Mouse (Mus musculus) kidney, postnatal 0 days (tissue): ENCODE data around the gene Armh3. TPM values are rescaled to one million over a fixed set of nuclear protein-coding genes. Genes with fewer than 3 reads are reported as not detected.

ENCODE experiments used
- ATAC-seq: fragments of 200-750 bp; cut with Nextera tagmentation; replicated peaks from 2 replicates; pipeline ENCODE4 v1.8.0; 2017; ENCODE audit warnings: low read depth, moderate number of reproducible peaks, moderate TSS enrichment, moderate library complexity; ENCODE audit not compliant: low FRiP score
- DNase-seq: peaks from one replicate; pipeline ENCODE4 v3.0.0-alpha.2; 2016; ENCODE audit warnings: low spot score
- H3K27ac ChIP-seq: fragments of 300-500 bp; sonication (generic); 2 replicates; pipeline ENCODE4 v1.5.1; 2014; ENCODE audit warnings: mild to moderate bottlenecking
- H3K27me3 ChIP-seq: fragments of 300-500 bp; sonication (generic); 2 replicates; pipeline ENCODE4 v1.6.1; 2014; ENCODE audit warnings: low read length, mixed read lengths; ENCODE audit not compliant: insufficient read depth
- H3K36me3 ChIP-seq: fragments of 300-500 bp; sonication (generic); 2 replicates; pipeline ENCODE4 v1.6.1; 2014; ENCODE audit warnings: low read length, mixed read lengths; ENCODE audit not compliant: insufficient read depth
- H3K4me1 ChIP-seq: fragments of 300-500 bp; sonication (generic); replicated peaks from 2 replicates; pipeline ENCODE4 v1.6.1; 2014; ENCODE audit warnings: antibody characterized with exemption, low read length, mixed read lengths; ENCODE audit not compliant: insufficient read depth
- H3K4me2 ChIP-seq: fragments of 300-500 bp; sonication (generic); 2 replicates; pipeline ENCODE4 v1.6.1; 2014; ENCODE audit warnings: mild to moderate bottlenecking, low read length, moderate library complexity, mixed read lengths
- H3K4me3 ChIP-seq: fragments of 300-500 bp; sonication (generic); replicated peaks from 2 replicates; pipeline ENCODE4 v1.5.1; 2014; ENCODE audit warnings: low read depth, low read length
- H3K9ac ChIP-seq: fragments of 300-500 bp; sonication (generic); 2 replicates; pipeline ENCODE4 v1.6.1; 2014; ENCODE audit warnings: low read depth, low read length
- H3K9me3 ChIP-seq: fragments of 300-500 bp; sonication (generic); replicated peaks from 2 replicates; pipeline ENCODE4 v1.6.1; 2016; ENCODE audit warnings: low read length, inconsistent platforms, mixed read lengths
- CTCF ChIP-seq: IDR thresholded peaks from 2 replicates; pipeline ENCODE4 v1.5.1; 2016; ENCODE audit warnings: antibody characterized with exemption, low read depth, mild to moderate bottlenecking, moderate library complexity
- WGBS: fragments of 180-500 bp; shearing (Covaris S2); extraction: QIAGEN DNeasy Blood & Tissue Kit; methylation state at CpG from one replicate; pipeline ENCODE4 v1.1.7; 2014; 5-methylcytosine and 5-hydroxymethylcytosine counted together
- polyA plus RNA-seq: library from polyadenylated mRNA; unstranded; fragments of >200 nt; fragmentation: Nextera tagmentation; extraction: Ambion mirVana; gene quantifications from 2 replicates; pipeline ENCODE4 v1.2.1, GENCODE M21; 2015

Gene Armh3
- polyA plus RNA-seq, 1 experiment from 2014 or later = 13.2 TPM

DNA sequence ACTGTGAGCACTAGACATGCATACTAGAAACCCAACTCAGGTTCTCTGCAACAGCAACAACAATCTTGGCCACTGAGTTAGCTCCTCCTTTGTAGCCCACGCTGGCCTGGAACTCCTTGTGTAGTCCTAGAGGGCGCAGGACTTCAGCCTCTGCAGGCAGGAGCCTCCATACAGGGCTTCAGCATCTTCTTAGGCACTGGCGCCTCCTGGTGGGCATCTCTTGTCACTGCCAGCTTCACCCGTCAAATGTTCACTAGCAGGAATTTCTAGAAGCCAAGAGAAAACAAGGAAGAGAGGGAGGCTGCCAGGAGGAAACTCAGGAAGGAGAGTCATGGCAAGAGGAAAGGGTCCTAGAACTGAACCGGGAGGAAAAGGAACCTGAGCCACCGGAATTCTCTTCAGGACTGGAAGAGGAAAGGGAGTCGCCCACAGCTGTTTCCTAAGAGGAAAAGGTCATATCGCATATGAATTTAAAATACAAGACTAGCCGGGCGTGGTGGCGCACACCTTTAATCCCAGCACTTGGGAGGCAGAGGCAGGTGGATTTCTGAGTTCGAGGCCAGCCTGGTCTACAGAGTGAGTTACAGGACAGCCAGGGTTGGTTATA is 16.4 kb upstream of the Armh3 start:
- H3K27ac ChIP-seq = no peak overlapping the region
- H3K27me3 ChIP-seq = no peaks in the 10 kb centered on the region
- no peaks in the 10 kb centered on the region for H3K4me1 ChIP-seq
- H3K9me3 ChIP-seq = no peaks in the 10 kb centered on the region
- no peak overlapping the region for H3K4me3 ChIP-seq
- peak; percentile 99 for TF ChIP-seq CTCF
- peak; percentile 69; the same call in 1 of the 2 replicates for ATAC-seq
- no peak overlapping the region for H3K9ac ChIP-seq
- WGBS = 26% methylated on average over 12 of the region's 12 CpGs
- no peaks in the 10 kb centered on the region for H3K36me3 ChIP-seq
- H3K4me2 ChIP-seq = no peak overlapping the region
- peak; percentile 95 for DNase-seq

- Histone ChIP-seq H3K9ac (no peak overlapping the region), H3K27ac (no peak overlapping the region), H3K27me3 (no peaks in the 10 kb centered on the region), H3K4me2 (no peak overlapping the region), H3K9me3 (no peaks in the 10 kb centered on the region), H3K36me3 (0 out of 2 replicates have a peak, but pooled peaks cover 6% of the 10 kb centered on the region), H3K4me3 (no peak overlapping the region), H3K4me1 (peaks cover 12% of the 10 kb centered on the region)
- WGBS = 88% methylated on average over 7 of the region's 7 CpGs
- DNase-seq (no peak), ATAC-seq (no peak)
- TF ChIP-seq CTCF = no peak
Observed at GRCm38 (mm10) chr19:46005680-46006079, 7.4 kb upstream of the Armh3 start.

- Histone ChIP-seq H3K4me3 (no peak overlapping the region), H3K9me3 (no peaks in the 10 kb centered on the region), H3K9ac (no peak overlapping the region), H3K36me3 (0 out of 2 replicates have a peak, but pooled peaks cover 6% of the 10 kb centered on the region), H3K27ac (no peak overlapping the region), H3K27me3 (no peaks in the 10 kb centered on the region), H3K4me2 (peak overlapping the region; percentile 99), H3K4me1 (peaks cover 12% of the 10 kb centered on the region)
- no peak for TF ChIP-seq CTCF
- DNase-seq (no peak), ATAC-seq (no peak)
- WGBS = 77% methylated on average over 17 of the region's 17 CpGs
Observed at GRCm38 (mm10) chr19:46004814-46005466, 6.7 kb upstream of the Armh3 start.

GRCm38 (mm10) chr19:46003371-46004226 is 5.3 kb upstream of the Armh3 start, which contains the start of gene Hps6:
Gene Hps6 (plus strand): TSS chr19:46003508.
- WGBS = 2% methylated on average over 70 of the region's 70 CpGs
- Histone ChIP-seq H3K9me3 (no peaks in the 10 kb centered on the region), H3K36me3 (0 out of 2 replicates have a peak, but pooled peaks cover 6% of the 10 kb centered on the region), H3K4me3 (peak within 1 kb of the TSS; percentile 66), H3K27ac (peak within 1 kb of the TSS; percentile 73), H3K9ac (peak within 1 kb of the TSS; percentile 80), H3K4me2 (peak within 1 kb of the TSS; percentile 99), H3K27me3 (no peaks in the 10 kb centered on the region), H3K4me1 (peaks cover 12% of the 10 kb centered on the region)
- TF ChIP-seq CTCF = 0 out of 2 replicates have a peak, but pooled peaks have one; percentile 2
- ATAC-seq (peak; percentile 88), DNase-seq (peak; percentile 88)

DNA sequence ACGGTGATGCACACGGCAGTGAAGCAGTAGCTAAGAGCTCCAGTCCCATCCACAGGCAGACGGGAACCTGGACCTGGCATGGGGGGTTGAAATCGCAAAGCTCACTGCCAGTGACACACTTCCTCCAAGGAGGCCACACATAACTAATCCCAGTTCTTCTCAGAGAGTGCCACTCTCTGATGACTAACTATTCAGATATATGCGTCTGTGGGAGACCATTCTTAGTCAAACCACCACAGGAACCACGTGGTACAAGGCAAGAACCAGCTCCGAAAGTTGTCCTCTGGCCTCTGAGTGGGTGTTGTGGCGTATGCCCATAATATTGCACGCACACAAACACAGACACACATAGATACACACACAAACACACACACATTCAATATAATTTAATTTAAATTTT is 4.0 kb upstream of the Armh3 start:
- TF ChIP-seq CTCF = no peak

DNA sequence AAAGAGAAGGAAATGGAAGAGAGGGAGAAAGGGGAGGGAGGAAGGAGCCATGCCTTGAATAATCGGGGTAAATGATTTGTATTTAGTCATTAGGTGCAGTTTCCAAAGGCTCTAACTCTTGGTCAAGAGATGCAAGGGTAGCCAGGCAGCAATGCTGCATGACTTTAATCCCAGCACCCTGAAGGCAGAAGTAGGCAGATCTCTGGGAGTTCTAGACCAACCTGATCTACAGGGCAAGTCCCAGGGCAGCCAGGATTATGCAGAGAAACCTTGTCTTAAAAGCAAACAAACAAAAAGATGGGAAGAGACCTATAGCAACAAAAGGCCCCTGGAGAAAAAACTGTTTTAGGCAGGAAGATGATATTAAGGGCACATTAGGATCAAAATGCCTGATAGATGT is 1.1 kb upstream of the Armh3 start:
- no peak for TF ChIP-seq CTCF
- no peak overlapping the region for H3K27ac ChIP-seq
- no peak overlapping the region for H3K9ac ChIP-seq
- no peaks in the 10 kb centered on the region for H3K27me3 ChIP-seq
- no peak for ATAC-seq
- H3K9me3 ChIP-seq = no peaks in the 10 kb centered on the region
- WGBS = 65% methylated on average over 1 of the region's 1 CpGs
- H3K4me3 ChIP-seq = no peak overlapping the region
- no peak for DNase-seq
- H3K4me1 ChIP-seq = peaks cover 6% of the 10 kb centered on the region
- no peak overlapping the region for H3K4me2 ChIP-seq
- H3K36me3 ChIP-seq = no peaks in the 10 kb centered on the region

More for the DNA sequence above, 4.0 kb upstream of the Armh3 start:
- DNase-seq = no peak
- Histone ChIP-seq H3K27me3 (no peaks in the 10 kb centered on the region), H3K4me1 (peaks cover 12% of the 10 kb centered on the region), H3K9me3 (no peaks in the 10 kb centered on the region), H3K36me3 (0 out of 2 replicates have a peak, but pooled peaks cover 5% of the 10 kb centered on the region), H3K27ac (no peak overlapping the region), H3K4me2 (no peak overlapping the region), H3K4me3 (no peak overlapping the region), H3K9ac (no peak overlapping the region)
- ATAC-seq = no peak
- 81% methylated on average over 9 of the region's 9 CpGs for WGBS
